Mouse (Mus musculus) heart, postnatal 0 days (tissue): ENCODE data around the gene Lgals4. TPM values are rescaled to one million over a fixed set of nuclear protein-coding genes. Genes with fewer than 3 reads are reported as not detected.

Experiments used
- ATAC-seq: fragments of 200-750 bp; cut with Nextera tagmentation; 2 replicates; pipeline ENCODE4 v1.8.0; 2017; ENCODE audit warnings: low read depth, moderate number of reproducible peaks, moderate library complexity; ENCODE audit not compliant: insufficient read depth
- DNase-seq: peaks from one replicate; pipeline ENCODE4 v3.0.0-alpha.2; 2016; ENCODE audit warnings: low spot score
- H3K27ac ChIP-seq: fragments of 300-500 bp; sonication (generic); 2 replicates; pipeline ENCODE4 v1.5.1; 2014; ENCODE audit warnings: low read depth, mild to moderate bottlenecking
- H3K27me3 ChIP-seq: fragments of 300-500 bp; sonication (generic); 2 replicates; pipeline ENCODE4 v1.6.1; 2014; ENCODE audit warnings: low read length, mixed read lengths; ENCODE audit not compliant: control insufficient read depth, insufficient read depth
- H3K36me3 ChIP-seq: fragments of 300-500 bp; sonication (generic); replicated peaks from 2 replicates; pipeline ENCODE4 v1.6.1; 2014; ENCODE audit warnings: low read length, mixed read lengths; ENCODE audit not compliant: control insufficient read depth, insufficient read depth
- H3K4me1 ChIP-seq: fragments of 300-500 bp; sonication (generic); 2 replicates; pipeline ENCODE4 v1.6.1; 2014; ENCODE audit warnings: antibody characterized with exemption; ENCODE audit not compliant: control insufficient read depth, insufficient read depth
- H3K4me2 ChIP-seq: fragments of 300-500 bp; sonication (generic); 2 replicates; pipeline ENCODE4 v1.6.1; 2014; ENCODE audit warnings: low read depth, mild to moderate bottlenecking, low read length, moderate library complexity
- H3K4me3 ChIP-seq: fragments of 300-500 bp; sonication (generic); 2 replicates; pipeline ENCODE4 v1.5.1; 2014; ENCODE audit warnings: low read depth, low read length
- H3K9ac ChIP-seq: fragments of 300-500 bp; sonication (generic); replicated peaks from 2 replicates; pipeline ENCODE4 v1.6.1; 2014; ENCODE audit warnings: low read depth, low read length, mixed read lengths
- H3K9me3 ChIP-seq: fragments of 300-500 bp; sonication (generic); replicated peaks from 2 replicates; pipeline ENCODE4 v1.6.1; 2016; ENCODE audit warnings: low read length; ENCODE audit not compliant: control insufficient read depth
- CTCF ChIP-seq: IDR thresholded peaks from 2 replicates; pipeline ENCODE4 v1.5.1; 2016; ENCODE audit warnings: antibody characterized with exemption, control low read depth, low read depth
- EP300 ChIP-seq: IDR thresholded peaks from 2 replicates; pipeline ENCODE4 v1.6.1; 2016; ENCODE audit warnings: antibody characterized with exemption, low read depth
- WGBS: fragments of 180-500 bp; shearing (Covaris S2); extraction: QIAGEN DNeasy Blood & Tissue Kit; methylation state at CpG from one replicate; pipeline ENCODE4 v1.1.7; 2014; 5-methylcytosine and 5-hydroxymethylcytosine counted together
- polyA plus RNA-seq: library from polyadenylated mRNA; unstranded; fragments of >200 nt; fragmentation: Nextera tagmentation; extraction: Ambion mirVana; gene quantifications from 2 replicates; pipeline ENCODE4 v1.2.1, GENCODE M21; 2015
- total RNA-seq: library from RNA; depleted of rRNA; stranded (reverse); fragments of >200 nt; gene quantifications from 2 replicates; pipeline ENCODE4 v1.2.3, GENCODE M21; 2014; ENCODE audit warnings: low replicate concordance

Lgals4 gene
- total and polyA plus RNA-seq, 2 experiments from 2014 or later = 24.1 to 30.9 TPM

DNA sequence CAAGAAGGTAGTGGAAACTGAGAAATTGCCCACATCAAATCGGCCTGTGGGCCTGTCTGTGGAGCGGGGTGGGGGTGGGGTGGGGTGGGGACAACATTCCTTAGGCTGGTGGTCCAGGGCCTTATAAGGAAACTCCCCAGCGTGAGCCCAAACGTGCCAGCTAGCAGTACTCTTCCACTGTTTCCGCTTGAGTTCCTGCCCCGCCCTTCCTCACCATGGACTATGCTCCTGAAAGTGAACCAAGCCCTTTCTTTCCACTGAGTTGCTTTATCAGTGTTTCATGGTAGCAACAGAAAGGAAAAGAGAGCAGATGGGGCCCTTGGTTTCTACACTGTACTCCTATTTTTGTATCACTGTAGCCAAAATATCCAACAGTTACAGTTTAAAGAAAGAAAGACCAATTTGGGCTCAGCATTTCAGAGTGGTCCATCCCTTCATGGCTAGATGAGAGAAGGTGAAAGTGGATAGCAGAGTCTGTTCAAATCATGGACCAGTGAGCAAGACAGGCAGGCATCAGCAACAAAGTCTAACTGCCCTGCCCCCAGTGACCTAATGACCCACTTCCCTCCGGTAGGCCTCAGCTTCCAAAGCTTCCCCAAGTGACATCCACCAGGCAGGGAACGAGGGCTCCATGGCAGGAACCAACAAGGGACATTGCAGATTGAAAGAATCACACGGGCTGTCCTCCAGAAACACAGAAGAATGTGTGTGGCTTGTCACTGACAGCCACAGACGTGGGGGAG lies 30.6 kb upstream of the Lgals4 start:
- no peaks in the 10 kb centered on the region for H3K9me3 ChIP-seq
- 13% methylated on average over 10 of the region's 10 CpGs for WGBS
- TF ChIP-seq EP300 (no peak), CTCF (no peak)
- H3K27me3 ChIP-seq = no peaks in the 10 kb centered on the region
- peak overlapping the region; percentile 90 for H3K27ac ChIP-seq
- H3K4me1 ChIP-seq = peaks cover 30% of the 10 kb centered on the region
- DNase-seq = peak; percentile 76
- peak; percentile 63 for ATAC-seq
- no peaks in the 10 kb centered on the region for H3K36me3 ChIP-seq
- H3K4me2 ChIP-seq = no peak overlapping the region
- H3K9ac ChIP-seq = no peak overlapping the region
- H3K4me3 ChIP-seq = no peak overlapping the region

DNA sequence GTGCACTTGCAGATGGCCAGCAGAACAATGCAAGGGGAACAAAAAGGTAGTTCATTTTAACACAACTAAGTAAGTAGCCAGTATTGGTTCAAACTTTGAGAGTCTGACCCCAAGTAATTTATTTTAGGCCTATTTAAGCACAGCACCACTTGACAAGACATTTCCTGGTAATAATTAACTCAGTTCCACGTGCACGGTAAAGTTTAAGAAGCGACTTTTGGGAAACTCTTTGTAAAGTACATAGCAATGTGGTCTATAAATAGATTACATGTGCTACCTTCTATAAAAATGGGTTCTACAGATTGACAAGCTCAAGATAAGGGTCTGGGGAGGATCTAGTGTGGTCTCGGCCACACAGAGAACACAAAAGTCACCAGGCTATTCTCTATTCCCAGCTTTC lies 29.9 kb upstream of the Lgals4 start:
- Histone ChIP-seq H3K4me2 (no peak overlapping the region), H3K4me3 (no peak overlapping the region), H3K4me1 (peaks cover 33% of the 10 kb centered on the region), H3K27me3 (no peaks in the 10 kb centered on the region), H3K36me3 (no peaks in the 10 kb centered on the region), H3K27ac (peak overlapping the region; percentile 90), H3K9ac (no peak overlapping the region), H3K9me3 (no peaks in the 10 kb centered on the region)
- 36% methylated on average over 4 of the region's 4 CpGs for WGBS
- ATAC-seq (no peak), DNase-seq (no peak)
- TF ChIP-seq CTCF = no peak
- TF ChIP-seq EP300 = no peak

DNA sequence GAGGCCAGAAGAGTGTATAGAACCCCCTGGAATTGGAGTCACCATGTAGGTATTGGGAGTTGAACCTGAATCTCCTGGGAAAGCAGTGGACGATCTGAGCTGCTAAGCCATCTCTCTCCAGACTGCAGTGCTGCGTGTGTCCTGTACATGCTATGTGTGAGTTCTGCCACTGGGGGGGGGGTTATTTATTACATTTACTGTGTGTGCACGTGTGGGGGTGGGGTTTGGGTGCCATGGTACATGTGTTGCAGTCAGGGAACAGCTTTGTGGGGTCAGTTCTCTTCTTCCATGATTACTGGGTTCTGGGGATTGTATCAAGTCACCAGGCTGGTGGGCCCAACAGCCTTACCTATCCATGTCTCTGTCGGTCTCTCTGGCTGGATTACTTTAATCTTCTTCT lies 26.8 kb upstream of the Lgals4 start:
- H3K4me1 ChIP-seq = peaks cover 34% of the 10 kb centered on the region
- 0 out of 2 replicates have a peak, but pooled peaks cover under 1% of the 10 kb centered on the region for H3K36me3 ChIP-seq
- H3K4me2 ChIP-seq = no peak overlapping the region
- 57% methylated on average over 4 of the region's 4 CpGs for WGBS
- TF ChIP-seq EP300 (no peak), CTCF (no peak)
- DNase-seq (no peak), ATAC-seq (no peak)
- no peaks in the 10 kb centered on the region for H3K27me3 ChIP-seq
- H3K9me3 ChIP-seq = no peaks in the 10 kb centered on the region
- no peak overlapping the region for H3K4me3 ChIP-seq
- peak overlapping the region; percentile 61; the same call in 1 of the 2 replicates for H3K27ac ChIP-seq
- H3K9ac ChIP-seq = no peak overlapping the region

DNA sequence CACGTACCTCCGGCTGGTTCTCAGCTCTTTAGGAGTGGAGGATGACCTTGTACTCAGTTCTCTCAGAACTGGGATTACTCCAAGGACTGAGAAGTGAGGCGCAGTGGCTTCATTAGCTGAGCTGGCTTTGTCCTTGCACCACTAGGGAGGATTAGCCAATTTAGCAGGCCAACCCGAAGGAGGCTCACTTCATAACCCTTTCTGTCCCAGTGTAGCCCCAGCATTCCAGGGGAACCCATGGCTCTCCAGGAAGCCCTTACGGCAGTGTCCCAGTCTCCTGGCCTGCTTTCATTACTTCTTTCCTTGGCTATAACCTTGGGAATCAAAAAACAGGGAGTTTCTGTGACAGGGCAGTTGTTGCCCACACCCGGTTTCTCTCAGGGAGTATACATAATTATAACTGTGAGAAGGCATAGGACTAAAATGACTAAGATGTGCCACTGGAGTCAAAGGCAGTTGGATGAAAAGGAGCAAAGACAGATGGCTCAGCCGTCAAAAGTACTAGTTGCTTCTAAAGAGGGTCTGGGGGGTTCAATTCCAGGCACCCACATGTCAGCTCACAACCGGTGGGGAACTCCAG lies 25.9 kb upstream of the Lgals4 start:
- Histone ChIP-seq H3K4me2 (peak overlapping the region; percentile 85), H3K36me3 (0 out of 2 replicates have a peak, but pooled peaks cover 8% of the 10 kb centered on the region), H3K9me3 (no peaks in the 10 kb centered on the region), H3K27ac (peak overlapping the region; percentile 100), H3K4me1 (peaks cover 38% of the 10 kb centered on the region), H3K27me3 (no peaks in the 10 kb centered on the region), H3K4me3 (peak overlapping the region; percentile 82), H3K9ac (peak overlapping the region; percentile 96)
- DNase-seq = no peak
- WGBS = 31% methylated on average over 7 of the region's 8 CpGs
- TF ChIP-seq EP300 (no peak), CTCF (no peak)
- ATAC-seq = no peak

DNA sequence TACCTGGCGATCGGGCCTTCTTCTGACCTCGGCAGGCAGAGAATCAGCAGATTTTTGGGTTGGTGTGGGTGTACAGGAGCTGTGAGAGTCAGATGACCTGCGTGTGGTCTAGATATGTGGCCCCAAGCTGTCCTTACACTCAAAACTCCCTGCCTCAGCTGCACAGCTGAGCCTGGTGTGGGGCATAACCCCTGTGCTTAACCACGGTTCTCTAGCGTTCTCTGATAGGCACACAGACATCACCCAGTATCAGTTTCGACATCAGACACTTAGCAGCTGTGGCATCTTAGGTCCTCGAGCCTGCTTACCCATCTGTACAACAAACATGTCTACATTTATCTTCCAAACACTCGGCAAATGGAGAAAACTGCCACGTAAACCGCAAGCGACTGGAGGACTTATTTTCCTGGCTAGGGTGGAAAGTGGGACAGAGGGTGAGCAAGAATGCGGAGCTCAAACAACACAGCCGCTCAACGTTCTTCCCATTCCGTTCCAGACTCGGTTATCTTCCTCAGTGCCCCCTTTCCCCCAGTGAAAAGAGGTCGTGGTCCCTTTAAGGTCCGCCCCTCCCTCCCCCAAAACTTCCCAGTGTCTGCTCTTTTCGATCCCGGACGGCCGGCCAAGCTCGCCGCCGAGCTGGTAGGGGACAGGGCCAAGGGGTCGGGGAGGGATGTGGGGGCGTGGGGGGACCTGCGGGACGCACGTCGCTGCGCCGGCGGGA lies 25.3 kb upstream of the Lgals4 start, which contains the start of gene Hnrnpl:
TSS of gene Hnrnpl (plus strand) at position 321 of the 721 bp plus-strand sequence.
- H3K4me2 ChIP-seq = peak within 1 kb of the TSS; percentile 85
- ATAC-seq (peak; percentile 10), DNase-seq (peak; percentile 84)
- no peaks in the 10 kb centered on the region for H3K27me3 ChIP-seq
- peak within 1 kb of the TSS; percentile 96 for H3K9ac ChIP-seq
- peak within 1 kb of the TSS; percentile 82 for H3K4me3 ChIP-seq
- H3K4me1 ChIP-seq = peaks cover 38% of the 10 kb centered on the region
- no peaks in the 10 kb centered on the region for H3K9me3 ChIP-seq
- 1% methylated on average over 34 of the region's 35 CpGs for WGBS
- peaks cover 14% of the 10 kb centered on the region for H3K36me3 ChIP-seq
- H3K27ac ChIP-seq = peak within 1 kb of the TSS; percentile 100
- TF ChIP-seq EP300 (no peak), CTCF (no peak)
